Mouse (Mus musculus) lung, postnatal 36 days (tissue): ENCODE data around the gene Gucy1b1.

Experiments
- DNase-seq: peaks from one replicate; pipeline ENCODE4 v3.0.0; 2022; ENCODE audit warnings: mixed read lengths

Gene Gucy1b1

DNA sequence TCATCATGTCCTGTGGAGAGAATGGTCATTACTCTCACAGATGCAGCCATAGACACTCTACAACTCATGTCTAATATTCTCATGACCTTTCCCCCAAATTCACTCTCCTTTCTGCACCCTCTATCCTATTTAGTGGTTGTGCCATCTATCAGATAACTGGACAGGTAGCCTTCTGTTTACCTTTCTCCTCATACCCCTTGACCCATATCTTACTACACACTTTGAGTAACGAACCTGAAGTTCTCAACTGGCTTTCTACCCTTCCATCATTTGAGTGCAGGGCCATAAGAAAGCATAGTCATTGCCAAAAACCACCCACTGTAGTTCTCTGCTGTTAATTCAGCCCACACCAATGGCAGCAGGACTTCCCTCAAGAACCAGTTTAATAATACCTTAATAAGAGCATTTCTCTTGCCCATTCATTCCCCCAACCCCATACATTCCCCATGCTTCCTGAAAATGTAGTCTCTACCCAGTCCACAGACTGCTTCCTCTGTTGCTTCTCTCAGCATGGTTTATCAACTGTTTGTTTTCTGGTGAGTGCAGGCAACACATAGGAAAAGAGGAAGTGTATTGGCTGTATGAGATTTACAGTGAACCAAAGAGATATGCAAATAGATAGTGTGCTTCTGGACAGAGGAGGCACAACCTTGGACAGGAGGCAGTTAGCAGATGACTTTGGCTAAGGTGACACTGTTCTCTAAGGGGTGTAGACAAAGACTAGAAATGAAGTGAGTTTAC is 44.3 kb downstream of the Gucy1b1 start:
- DNase-seq = no peak

DNA sequence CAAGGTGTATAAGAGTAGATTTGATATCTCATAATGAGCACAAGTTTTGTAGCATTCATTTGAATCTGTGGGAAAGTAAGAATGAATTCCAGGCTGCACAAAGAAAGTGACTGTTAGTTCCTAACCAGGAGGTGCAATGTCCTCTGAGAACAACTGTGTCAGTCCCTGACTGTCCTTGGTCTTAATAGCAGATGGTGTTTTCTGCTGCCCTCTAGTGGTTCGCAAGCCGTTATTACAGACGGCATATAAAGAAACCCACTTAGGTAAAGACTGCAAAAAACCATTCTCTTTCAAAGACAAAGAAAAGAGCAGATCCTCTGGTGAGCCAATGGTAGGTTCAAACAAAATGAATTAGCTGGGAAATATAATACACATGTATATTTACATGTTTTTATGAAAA is 45.3 kb downstream of the Gucy1b1 start:
- DNase-seq = peak; percentile 59

DNA sequence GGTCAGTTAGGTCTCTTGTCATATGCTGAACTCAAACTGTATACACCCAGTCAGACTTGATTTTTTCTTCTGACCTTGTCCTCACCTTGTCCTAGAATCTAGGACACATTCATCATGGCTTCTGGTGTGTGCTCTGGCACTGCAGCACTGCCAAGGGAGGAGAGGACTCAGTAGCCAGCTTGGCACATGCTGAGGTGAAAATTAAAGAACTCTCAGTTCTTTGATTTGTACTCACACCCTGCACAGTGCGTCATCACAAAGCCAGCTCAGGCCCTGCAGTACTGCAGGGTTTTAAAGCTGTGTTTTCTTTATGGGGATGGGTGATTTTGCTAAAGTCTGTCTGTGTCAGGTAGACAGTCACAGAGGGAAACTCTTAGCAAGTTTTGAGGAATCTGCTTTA is 47.2 kb downstream of the Gucy1b1 start:
- no peak for DNase-seq

DNA sequence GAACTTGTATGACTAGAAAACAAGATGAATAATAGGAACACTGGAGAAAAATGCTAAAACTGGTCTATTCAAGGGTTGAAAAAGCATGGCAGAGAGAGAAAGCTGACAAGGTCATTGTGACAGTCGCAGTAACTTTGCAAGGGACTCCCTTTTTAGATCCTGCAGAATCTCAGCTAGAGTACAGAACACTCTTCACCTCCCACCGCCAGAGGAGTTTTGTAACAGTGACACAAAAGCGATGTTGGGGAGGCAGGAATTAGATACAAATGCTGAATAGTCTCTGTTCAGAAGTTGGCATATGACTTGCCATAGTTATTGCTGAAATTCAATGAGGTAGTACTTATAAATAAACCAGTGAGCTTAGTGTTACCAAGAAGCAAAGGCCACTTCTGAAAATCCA is 51.4 kb downstream of the Gucy1b1 start:
- DNase-seq = no peak

DNA sequence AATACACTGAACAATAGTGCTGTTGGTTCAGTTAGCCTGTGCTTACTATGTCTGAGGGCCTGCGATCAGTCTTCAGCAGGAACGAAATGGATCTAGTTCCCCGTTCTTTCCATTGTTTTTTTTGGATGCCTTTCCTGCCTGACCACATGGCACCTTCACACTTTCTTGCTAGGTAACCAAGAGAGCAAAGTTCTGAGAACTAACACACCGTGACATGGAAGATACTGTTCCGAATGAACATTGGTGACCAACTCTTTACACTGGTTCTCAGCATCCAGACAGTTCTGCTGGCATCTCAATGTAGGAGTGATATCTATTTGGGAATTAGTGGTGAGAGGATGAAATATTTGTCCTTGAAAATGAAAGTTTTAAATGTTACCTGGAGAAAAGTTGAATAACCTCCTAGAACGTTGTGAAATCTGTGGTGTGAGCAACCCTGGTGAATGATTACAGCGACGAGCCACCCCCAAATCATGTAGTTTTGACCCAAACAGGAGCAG is 52.0 kb downstream of the Gucy1b1 start:
- no peak for DNase-seq

DNA sequence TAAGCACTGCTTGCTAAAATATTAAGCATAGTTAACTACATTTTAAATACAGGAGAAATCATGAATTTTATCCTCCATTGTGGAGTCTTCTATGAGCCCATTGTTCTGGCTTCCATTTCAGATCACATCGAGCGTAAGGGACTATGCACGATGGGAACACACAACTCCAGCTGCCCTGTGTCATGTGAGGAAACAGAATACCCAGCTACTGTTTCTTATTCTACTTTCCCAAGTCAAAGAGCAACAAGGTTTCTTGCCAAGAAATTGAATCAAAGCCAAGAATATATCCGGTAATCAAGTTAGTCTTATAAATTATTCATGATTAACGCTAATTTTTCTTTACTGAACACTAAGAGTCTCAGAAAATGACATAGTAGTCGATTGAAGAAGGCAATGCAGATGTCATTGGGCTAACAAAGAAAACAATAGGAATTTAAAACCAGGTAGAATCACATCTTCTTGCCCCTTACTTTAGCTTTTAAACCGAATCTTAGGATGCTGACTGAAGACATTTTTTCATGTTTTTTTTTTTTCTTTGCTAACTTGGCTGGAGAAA is 60.3 kb downstream of the Gucy1b1 start:
- no peak for DNase-seq

DNA sequence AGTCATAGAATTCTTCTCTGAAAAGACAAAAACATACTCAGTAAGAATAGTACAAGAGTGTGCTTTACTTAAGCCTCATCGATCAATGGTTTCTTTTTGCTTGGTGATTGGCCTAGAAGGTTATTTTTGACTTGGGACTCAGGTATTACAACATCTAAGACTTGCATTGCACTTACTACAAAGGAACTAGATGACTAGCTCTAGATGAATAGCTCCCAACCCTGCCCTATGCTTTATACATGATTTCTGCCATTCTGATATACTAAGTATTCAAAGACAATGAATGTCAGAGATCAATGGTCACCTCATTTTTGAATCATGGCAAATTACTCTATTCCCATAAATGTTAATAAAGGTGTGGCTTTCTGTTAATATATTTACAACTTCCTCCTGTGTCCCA is 67.5 kb downstream of the Gucy1b1 start:
- DNase-seq = no peak

DNA sequence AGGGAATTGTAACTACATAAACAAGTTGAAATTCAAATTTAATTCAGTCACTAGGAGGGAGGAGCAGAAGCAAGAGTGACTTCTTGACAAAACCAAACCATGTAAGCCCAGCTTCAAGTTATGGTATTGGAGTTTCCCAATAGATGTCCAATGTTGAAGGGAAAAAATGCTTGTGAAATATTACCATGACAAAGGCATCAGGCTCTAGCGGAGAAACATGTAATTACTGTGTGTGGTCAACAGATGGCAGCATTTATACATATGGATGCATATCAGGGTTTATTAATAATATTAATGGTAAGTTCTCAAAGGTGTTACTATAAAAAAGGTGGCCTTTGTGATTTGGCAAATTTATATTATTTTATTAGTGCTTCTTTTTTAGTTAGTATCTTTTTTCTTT is 78.5 kb downstream of the Gucy1b1 start:
- DNase-seq = peak; percentile 72

DNA sequence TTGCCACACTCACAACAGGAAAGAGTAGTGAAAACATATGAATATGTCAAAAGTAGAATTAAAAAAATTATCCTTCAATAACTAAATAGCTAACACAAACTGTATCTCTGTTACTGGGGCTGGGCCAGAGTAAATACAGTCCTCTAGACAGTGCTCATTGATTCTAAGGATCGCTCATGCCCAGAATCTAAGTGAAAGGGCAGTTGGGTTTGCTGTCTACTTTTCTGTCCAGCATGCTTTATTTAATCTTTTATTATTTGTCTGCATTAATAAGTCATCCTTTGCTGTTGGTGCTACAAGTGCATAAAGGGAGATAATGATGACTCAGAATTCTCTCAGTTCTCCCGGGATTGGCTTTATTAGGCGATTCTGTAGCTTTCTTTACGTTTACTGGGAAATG is 79.1 kb downstream of the Gucy1b1 start:
- no peak for DNase-seq

DNA sequence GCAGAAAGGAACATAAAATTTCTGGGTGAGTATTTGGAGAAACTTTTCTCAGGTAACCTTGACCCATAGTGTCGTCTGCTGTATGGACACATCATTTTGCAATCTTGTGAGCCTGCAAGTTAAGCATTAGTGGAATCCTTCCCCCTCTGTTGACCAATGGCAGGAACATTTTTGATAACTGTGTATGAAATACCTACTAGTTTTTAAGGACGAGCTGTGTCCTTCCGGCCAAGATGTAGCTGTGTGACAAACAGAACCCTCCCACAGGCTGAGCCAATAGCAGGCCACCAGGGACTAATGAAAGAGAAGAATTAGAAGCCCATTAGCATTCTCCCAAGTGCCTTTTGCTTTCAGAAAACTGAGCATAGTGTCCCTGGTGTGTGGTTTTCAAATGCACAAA is 84.0 kb downstream of the Gucy1b1 start:
- DNase-seq = no peak

DNA sequence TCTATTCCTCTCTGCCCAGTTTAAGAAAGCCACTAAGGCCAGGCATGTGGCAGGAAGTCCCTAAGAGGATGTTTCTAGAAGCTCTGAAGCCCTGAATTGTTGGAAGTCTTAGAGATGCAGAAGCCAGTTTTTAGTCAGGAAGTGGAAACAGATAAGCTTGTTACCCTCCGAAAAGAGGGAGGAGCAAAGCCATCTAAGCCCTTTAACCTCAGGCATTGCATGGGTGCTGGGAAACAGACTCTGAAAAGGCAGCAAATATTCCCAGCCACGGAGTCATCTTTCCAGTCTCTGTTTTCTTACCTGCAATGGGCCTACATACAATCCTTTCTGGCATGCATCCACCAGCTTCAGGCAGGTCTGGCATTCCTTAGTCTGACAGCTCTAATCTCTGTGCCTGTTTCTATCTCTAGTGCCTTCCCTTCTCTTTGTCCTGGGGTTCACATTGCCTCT is 84.8 kb downstream of the Gucy1b1 start:
- no peak for DNase-seq

DNA sequence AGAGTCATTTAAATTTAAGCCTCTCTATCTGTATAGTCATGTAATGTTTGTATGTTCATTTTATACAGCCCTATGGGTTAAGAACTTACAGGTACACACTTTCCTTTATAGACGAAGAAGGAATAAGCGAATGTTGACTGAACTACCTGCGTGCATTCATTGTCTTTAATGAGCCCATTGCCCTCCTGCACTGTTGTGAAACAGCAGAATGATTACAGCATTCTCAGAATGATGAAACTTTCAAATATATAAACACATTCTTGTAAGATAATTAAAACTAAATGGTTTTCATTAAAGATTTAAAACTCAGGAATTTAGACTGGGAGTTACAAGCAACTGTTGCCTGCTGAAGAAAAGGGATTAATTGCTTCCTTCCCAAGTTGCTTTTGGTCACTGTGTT is 86.9 kb downstream of the Gucy1b1 start:
- DNase-seq = no peak

DNA sequence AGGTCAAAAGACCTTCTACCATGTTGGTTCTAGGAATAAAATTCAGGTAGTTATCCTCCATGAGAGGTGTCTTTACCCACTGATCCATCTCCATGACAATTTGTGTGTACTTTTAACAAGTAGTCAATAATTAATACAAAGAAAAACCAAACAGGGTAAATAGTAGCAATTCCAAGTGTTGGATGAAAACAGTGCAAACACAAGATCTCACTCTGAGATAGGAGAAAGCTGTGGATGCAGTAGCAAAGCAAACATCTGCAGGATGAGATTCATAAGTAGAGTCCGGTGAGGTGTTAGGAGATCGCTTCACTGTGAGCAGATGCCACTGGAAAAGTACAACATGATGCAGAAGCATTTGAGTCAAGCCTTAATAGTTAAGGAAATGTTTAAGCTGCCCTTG is 88.4 kb downstream of the Gucy1b1 start:
- no peak for DNase-seq

DNA sequence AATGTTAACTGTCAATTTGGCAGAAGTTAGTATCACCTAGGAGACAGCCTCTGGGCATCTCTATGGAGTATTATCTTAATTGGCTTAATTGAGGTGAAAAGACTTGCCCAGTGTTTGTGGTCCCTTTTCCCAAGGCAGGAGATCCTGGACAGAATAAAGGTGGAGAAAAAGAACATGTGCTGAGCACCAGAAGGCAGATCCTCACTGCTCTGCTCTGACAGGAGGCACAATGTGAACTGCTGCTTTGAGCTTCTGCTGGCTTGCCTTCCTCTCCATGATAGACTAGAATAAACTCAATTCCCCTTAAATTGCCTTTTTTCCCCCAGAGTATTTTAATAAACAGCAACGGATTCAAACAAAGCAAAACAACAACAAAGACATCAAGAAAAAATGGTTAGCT is 89.4 kb downstream of the Gucy1b1 start:
- no peak for DNase-seq

DNA sequence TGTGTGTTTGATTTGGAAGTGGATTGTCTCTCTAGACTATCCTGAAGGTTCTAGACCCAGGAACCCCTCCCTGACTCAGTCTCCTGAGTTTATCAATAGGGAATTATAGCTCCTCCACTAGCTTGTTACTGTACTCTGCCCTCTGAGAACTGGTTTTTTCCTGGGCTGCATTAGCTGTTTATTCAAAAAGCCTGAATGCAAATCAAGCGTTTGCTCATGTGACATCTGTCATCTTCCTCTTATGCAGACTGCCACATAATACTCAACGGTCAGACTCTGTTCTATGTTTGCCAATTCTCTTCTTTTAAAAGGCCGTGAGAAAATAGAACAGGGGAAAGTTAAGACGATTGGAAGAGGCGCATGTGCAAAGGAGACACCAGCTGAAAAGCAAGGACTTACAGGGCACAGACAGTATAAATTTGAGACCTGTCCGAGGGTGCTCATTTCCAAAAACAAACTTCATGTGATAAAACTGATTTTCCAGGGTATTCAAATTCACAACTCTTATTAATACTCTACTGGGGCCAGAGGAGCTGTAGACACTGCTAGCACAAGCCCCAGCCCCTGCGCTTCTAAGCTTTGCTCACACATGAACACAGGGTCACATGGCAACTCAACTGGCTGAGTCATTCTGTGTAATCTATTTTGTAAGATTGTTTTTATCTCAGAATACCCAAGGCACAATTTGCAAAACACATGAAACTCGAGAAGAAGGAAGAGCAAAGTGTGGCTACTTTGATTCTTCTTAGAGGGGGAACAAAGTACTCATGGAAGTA is 91.2 kb downstream of the Gucy1b1 start:
- DNase-seq = peak; percentile 10
